Mouse (Mus musculus): Measurements from ENCODE around the gene Krtap19-1. TPM values are rescaled to one million over a fixed set of nuclear protein-coding genes. Genes with fewer than 3 reads are reported as not detected.

Gene Krtap19-1
- not detected in 2 replicates for polyA plus RNA-seq (2014; fragmentation: Nextera tagmentation; extraction: Ambion mirVana)

GRCm38 (mm10) chr16:88869311-88869710 lies at the start of gene Krtap19-1:
Gene Krtap19-1 (minus strand): TSS chr16:88869411.
- no peaks in the 10 kb centered on the region for H3K27me3 ChIP-seq (ENCODE audit: control insufficient read depth, insufficient read depth, low read length)
- 89% methylated on average over 6 of the region's 6 CpGs for WGBS
- H3K4me3 ChIP-seq (ENCODE audit: low read depth, low read length): no peak within 1 kb of the TSS
- H3K9ac ChIP-seq (ENCODE audit: low read length): no peak within 1 kb of the TSS
- no peak within 1 kb of the TSS for H3K27ac ChIP-seq (ENCODE audit: low read depth, low read length)
- no peaks in the 10 kb centered on the region for H3K4me1 ChIP-seq (replicated peaks; ENCODE audit: control insufficient read depth, insufficient read depth, low read length)
- ATAC-seq (replicated peaks; ENCODE audit: low FRiP score) (no peak), DNase-seq (ENCODE audit: low spot score) (no peak)
- H3K4me2 ChIP-seq (ENCODE audit: low read depth, low read length, severe bottlenecking): no peak within 1 kb of the TSS
- H3K36me3 ChIP-seq (ENCODE audit: control insufficient read depth, insufficient read depth, low read length): no peaks in the 10 kb centered on the region
- H3K9me3 ChIP-seq (ENCODE audit: control insufficient read depth, low read length): no peaks in the 10 kb centered on the region

GRCm38 (mm10) chr16:88896357-88896756 lies 27.1 kb upstream of the Krtap19-1 start, which contains the start of gene Krtap19-5:
Gene Krtap19-5 (minus strand): TSS chr16:88896457.
- no peak for ATAC-seq (replicated peaks; ENCODE audit: low FRiP score)
- no peak for DNase-seq (ENCODE audit: low spot score)
- Histone ChIP-seq H3K9ac (ENCODE audit: low read length) (no peak within 1 kb of the TSS), H3K27me3 (ENCODE audit: control insufficient read depth, insufficient read depth, low read length) (no peaks in the 10 kb centered on the region), H3K4me2 (ENCODE audit: low read depth, low read length, severe bottlenecking) (no peak within 1 kb of the TSS), H3K36me3 (ENCODE audit: control insufficient read depth, insufficient read depth, low read length) (no peaks in the 10 kb centered on the region), H3K4me3 (ENCODE audit: low read depth, low read length) (no peak within 1 kb of the TSS), H3K27ac (ENCODE audit: low read depth, low read length) (no peak within 1 kb of the TSS), H3K4me1 (replicated peaks; ENCODE audit: control insufficient read depth, insufficient read depth, low read length) (no peaks in the 10 kb centered on the region), H3K9me3 (ENCODE audit: control insufficient read depth, low read length) (no peaks in the 10 kb centered on the region)
- 94% methylated on average over 6 of the region's 6 CpGs for WGBS

GRCm38 (mm10) chr16:88886870-88887269 lies 17.7 kb upstream of the Krtap19-1 start:
- WGBS: 91% methylated on average over 6 of the region's 6 CpGs
- Histone ChIP-seq H3K27me3 (ENCODE audit: control insufficient read depth, insufficient read depth, low read length) (no peaks in the 10 kb centered on the region), H3K27ac (ENCODE audit: low read depth, low read length) (no peak overlapping the region), H3K9ac (ENCODE audit: low read length) (no peak overlapping the region), H3K4me2 (ENCODE audit: low read depth, low read length, severe bottlenecking) (no peak overlapping the region), H3K9me3 (ENCODE audit: control insufficient read depth, low read length) (no peaks in the 10 kb centered on the region), H3K4me3 (ENCODE audit: low read depth, low read length) (no peak overlapping the region), H3K36me3 (ENCODE audit: control insufficient read depth, insufficient read depth, low read length) (no peaks in the 10 kb centered on the region), H3K4me1 (replicated peaks; ENCODE audit: control insufficient read depth, insufficient read depth, low read length) (no peaks in the 10 kb centered on the region)
- DNase-seq (ENCODE audit: low spot score) (no peak), ATAC-seq (replicated peaks; ENCODE audit: low FRiP score) (no peak)

GRCm38 (mm10) chr16:88884989-88885388 lies 15.8 kb upstream of the Krtap19-1 start, which contains the start of gene Krtap19-4:
Gene Krtap19-4 (minus strand): TSS chr16:88885089.
- 92% methylated on average over 5 of the region's 5 CpGs for WGBS
- Histone ChIP-seq H3K36me3 (ENCODE audit: control insufficient read depth, insufficient read depth, low read length) (no peaks in the 10 kb centered on the region), H3K9me3 (ENCODE audit: control insufficient read depth, low read length) (no peaks in the 10 kb centered on the region), H3K4me2 (ENCODE audit: low read depth, low read length, severe bottlenecking) (no peak within 1 kb of the TSS), H3K27ac (ENCODE audit: low read depth, low read length) (no peak within 1 kb of the TSS), H3K9ac (ENCODE audit: low read length) (no peak within 1 kb of the TSS), H3K4me3 (ENCODE audit: low read depth, low read length) (no peak within 1 kb of the TSS), H3K27me3 (ENCODE audit: control insufficient read depth, insufficient read depth, low read length) (no peaks in the 10 kb centered on the region), H3K4me1 (replicated peaks; ENCODE audit: control insufficient read depth, insufficient read depth, low read length) (no peaks in the 10 kb centered on the region)
- DNase-seq (ENCODE audit: low spot score): no peak
- no peak for ATAC-seq (replicated peaks; ENCODE audit: low FRiP score)

GRCm38 (mm10) chr16:88877938-88878337 lies 8.7 kb upstream of the Krtap19-1 start, which contains the start of gene Krtap19-3:
Gene Krtap19-3 (minus strand): TSS chr16:88878038.
- no peak within 1 kb of the TSS for H3K4me3 ChIP-seq (ENCODE audit: low read depth, low read length)
- no peaks in the 10 kb centered on the region for H3K27me3 ChIP-seq (ENCODE audit: control insufficient read depth, insufficient read depth, low read length)
- H3K9ac ChIP-seq (ENCODE audit: low read length): no peak within 1 kb of the TSS
- H3K4me1 ChIP-seq (replicated peaks; ENCODE audit: control insufficient read depth, insufficient read depth, low read length): no peaks in the 10 kb centered on the region
- no peak within 1 kb of the TSS for H3K4me2 ChIP-seq (ENCODE audit: low read depth, low read length, severe bottlenecking)
- no peaks in the 10 kb centered on the region for H3K36me3 ChIP-seq (ENCODE audit: control insufficient read depth, insufficient read depth, low read length)
- 93% methylated on average over 2 of the region's 2 CpGs for WGBS
- H3K27ac ChIP-seq (ENCODE audit: low read depth, low read length): no peak within 1 kb of the TSS
- no peak for ATAC-seq (replicated peaks; ENCODE audit: low FRiP score)
- no peaks in the 10 kb centered on the region for H3K9me3 ChIP-seq (ENCODE audit: control insufficient read depth, low read length)
- no peak for DNase-seq (ENCODE audit: low spot score)

- no peak for DNase-seq (ENCODE audit: low spot score)
- H3K27me3 ChIP-seq (ENCODE audit: control insufficient read depth, insufficient read depth, low read length): no peaks in the 10 kb centered on the region
- WGBS: 97% methylated on average over 3 of the region's 3 CpGs
- no peak for ATAC-seq (replicated peaks; ENCODE audit: low FRiP score)
- H3K9me3 ChIP-seq (ENCODE audit: control insufficient read depth, low read length): no peaks in the 10 kb centered on the region
- H3K27ac ChIP-seq (ENCODE audit: low read depth, low read length): no peak within 1 kb of the TSS
- H3K9ac ChIP-seq (ENCODE audit: low read length): no peak within 1 kb of the TSS
- H3K4me2 ChIP-seq (ENCODE audit: low read depth, low read length, severe bottlenecking): no peak within 1 kb of the TSS
- no peaks in the 10 kb centered on the region for H3K36me3 ChIP-seq (ENCODE audit: control insufficient read depth, insufficient read depth, low read length)
- H3K4me1 ChIP-seq (replicated peaks; ENCODE audit: control insufficient read depth, insufficient read depth, low read length): no peaks in the 10 kb centered on the region
- no peak within 1 kb of the TSS for H3K4me3 ChIP-seq (ENCODE audit: low read depth, low read length)
These were observed 5.0 kb upstream of the Krtap19-1 start, which contains the start of gene Krtap19-2 for GRCm38 (mm10) chr16:88874169-88874568. Gene Krtap19-2 (minus strand): TSS chr16:88874269.

- H3K27me3 ChIP-seq (ENCODE audit: control insufficient read depth, insufficient read depth, low read length): no peaks in the 10 kb centered on the region
- no peaks in the 10 kb centered on the region for H3K4me1 ChIP-seq (replicated peaks; ENCODE audit: control insufficient read depth, insufficient read depth, low read length)
- ATAC-seq (replicated peaks; ENCODE audit: low FRiP score) (no peak), DNase-seq (ENCODE audit: low spot score) (no peak)
- no peaks in the 10 kb centered on the region for H3K36me3 ChIP-seq (ENCODE audit: control insufficient read depth, insufficient read depth, low read length)
- no peaks in the 10 kb centered on the region for H3K9me3 ChIP-seq (ENCODE audit: control insufficient read depth, low read length)
- no peak overlapping the region for H3K4me2 ChIP-seq (ENCODE audit: low read depth, low read length, severe bottlenecking)
- H3K4me3 ChIP-seq (ENCODE audit: low read depth, low read length): no peak overlapping the region
- H3K9ac ChIP-seq (ENCODE audit: low read length): no peak overlapping the region
- no peak overlapping the region for H3K27ac ChIP-seq (ENCODE audit: low read depth, low read length)
- 90% methylated on average over 4 of the region's 4 CpGs for WGBS
These were observed 4.3 kb downstream of the Krtap19-1 start for GRCm38 (mm10) chr16:88864887-88865407.

GRCm38 (mm10) chr16:88851450-88851849 lies 17.8 kb downstream of the Krtap19-1 start:
- Histone ChIP-seq H3K4me3 (ENCODE audit: low read depth, low read length) (no peak overlapping the region), H3K36me3 (ENCODE audit: control insufficient read depth, insufficient read depth, low read length) (no peaks in the 10 kb centered on the region), H3K27ac (ENCODE audit: low read depth, low read length) (no peak overlapping the region), H3K4me1 (replicated peaks; ENCODE audit: control insufficient read depth, insufficient read depth, low read length) (no peaks in the 10 kb centered on the region), H3K9me3 (ENCODE audit: control insufficient read depth, low read length) (no peaks in the 10 kb centered on the region), H3K4me2 (ENCODE audit: low read depth, low read length, severe bottlenecking) (no peak overlapping the region), H3K9ac (ENCODE audit: low read length) (no peak overlapping the region), H3K27me3 (ENCODE audit: control insufficient read depth, insufficient read depth, low read length) (no peaks in the 10 kb centered on the region)
- DNase-seq (ENCODE audit: low spot score) (no peak), ATAC-seq (replicated peaks; ENCODE audit: low FRiP score) (no peak)
- WGBS: 11% methylated on average over 5 of the region's 5 CpGs

GRCm38 (mm10) chr16:88848558-88848957 lies 20.7 kb downstream of the Krtap19-1 start:
- WGBS: 94% methylated on average over 4 of the region's 4 CpGs
- no peak for ATAC-seq (replicated peaks; ENCODE audit: low FRiP score)

More at GRCm38 (mm10) chr16:88848558-88848957, 20.7 kb downstream of the Krtap19-1 start:
- no peaks in the 10 kb centered on the region for H3K9me3 ChIP-seq (ENCODE audit: control insufficient read depth, low read length)
- H3K4me3 ChIP-seq (ENCODE audit: low read depth, low read length): no peak overlapping the region
- H3K9ac ChIP-seq (ENCODE audit: low read length): no peak overlapping the region
- no peak overlapping the region for H3K4me2 ChIP-seq (ENCODE audit: low read depth, low read length, severe bottlenecking)
- no peaks in the 10 kb centered on the region for H3K36me3 ChIP-seq (ENCODE audit: control insufficient read depth, insufficient read depth, low read length)
- no peak for DNase-seq (ENCODE audit: low spot score)
- H3K27ac ChIP-seq (ENCODE audit: low read depth, low read length): no peak overlapping the region
- H3K27me3 ChIP-seq (ENCODE audit: control insufficient read depth, insufficient read depth, low read length): no peaks in the 10 kb centered on the region
- no peaks in the 10 kb centered on the region for H3K4me1 ChIP-seq (replicated peaks; ENCODE audit: control insufficient read depth, insufficient read depth, low read length)

Measured in forebrain, embryonic 11.5 days (tissue).